Mouse (Mus musculus) brain, embryonic 14.5 days (tissue): ENCODE measurements around the gene Clrn1. TPM values are rescaled to one million over a fixed set of nuclear protein-coding genes. Genes with fewer than 3 reads are reported as not detected.
"Not testable (repeated sequence)": the region's sequence is repeated elsewhere in the genome, so short reads cannot be mapped to it uniquely, and the experiment has no call there.

Source experiments
- DNase-seq: peaks from one replicate; pipeline ENCODE4 v3.0.0-alpha.2; 2011; ENCODE audit warnings: low read depth
- CTCF ChIP-seq: fragments of 200-500 bp; IDR thresholded peaks from 2 replicates; pipeline ENCODE4 v1.5.1; 2012; ENCODE audit warnings: inconsistent platforms, mild to moderate bottlenecking, moderate library complexity, borderline replicate concordance; ENCODE audit not compliant: insufficient read depth, insufficient read length; ENCODE audit errors: extremely low read depth
- POLR2A ChIP-seq: fragments of 200-500 bp; IDR thresholded peaks from 2 replicates; pipeline ENCODE4 v1.6.1; 2012; ENCODE audit warnings: mild to moderate bottlenecking, inconsistent platforms, borderline replicate concordance; ENCODE audit not compliant: poor library complexity, insufficient read depth, insufficient read length, severe bottlenecking; ENCODE audit errors: extremely low read depth
- polyA plus RNA-seq: library from polyadenylated mRNA; depleted of rRNA; stranded (reverse); fragments of >200 nt; gene quantifications from 2 replicates; pipeline ENCODE4 v1.2.3, GENCODE M21; 2012

Clrn1 gene
- polyA plus RNA-seq, 1 experiment: 0.85 TPM

DNA sequence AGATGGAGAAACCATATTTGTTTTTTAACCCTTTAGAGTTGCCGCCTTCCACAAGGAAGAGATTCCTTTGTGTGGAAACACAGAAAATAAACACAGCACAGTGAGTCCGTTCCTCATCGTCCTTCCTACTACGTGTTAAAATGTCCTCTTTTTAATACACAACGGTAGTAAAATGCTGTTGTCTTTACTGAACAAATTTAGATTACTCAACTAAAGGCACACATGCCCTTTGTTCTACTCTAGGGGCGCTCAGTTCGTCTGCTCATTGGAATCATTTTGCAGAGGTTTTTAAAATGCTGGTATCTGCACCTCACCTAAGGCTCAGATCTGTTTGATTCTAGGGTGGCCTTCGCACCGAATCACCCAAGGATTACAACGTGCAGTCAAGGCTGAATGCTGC, 2.6 kb upstream of the Clrn1 start:
- DNase-seq: no peak
- no peak for TF ChIP-seq CTCF
- TF ChIP-seq POLR2A: no peak

DNA sequence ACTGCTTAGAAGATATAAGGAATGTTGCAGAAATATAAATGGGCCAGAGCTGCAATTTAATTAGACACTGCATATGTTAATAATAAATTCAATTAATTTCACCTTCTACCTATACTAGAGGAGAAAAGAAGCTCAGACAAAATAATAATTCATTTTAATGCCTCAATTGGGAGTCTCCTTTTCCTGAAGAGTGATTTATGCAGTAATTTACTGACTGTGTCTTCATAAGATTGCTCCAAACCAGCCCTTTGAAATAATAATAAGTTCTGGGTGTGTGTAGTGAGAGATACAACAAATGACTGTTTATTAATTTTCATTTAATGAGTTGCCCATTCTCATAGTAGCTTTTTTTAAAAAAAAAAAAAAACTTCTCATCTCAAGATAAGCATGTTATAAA, 1.6 kb downstream of the Clrn1 start:
- DNase-seq: no peak
- TF ChIP-seq POLR2A (no peak), CTCF (no peak)

DNA sequence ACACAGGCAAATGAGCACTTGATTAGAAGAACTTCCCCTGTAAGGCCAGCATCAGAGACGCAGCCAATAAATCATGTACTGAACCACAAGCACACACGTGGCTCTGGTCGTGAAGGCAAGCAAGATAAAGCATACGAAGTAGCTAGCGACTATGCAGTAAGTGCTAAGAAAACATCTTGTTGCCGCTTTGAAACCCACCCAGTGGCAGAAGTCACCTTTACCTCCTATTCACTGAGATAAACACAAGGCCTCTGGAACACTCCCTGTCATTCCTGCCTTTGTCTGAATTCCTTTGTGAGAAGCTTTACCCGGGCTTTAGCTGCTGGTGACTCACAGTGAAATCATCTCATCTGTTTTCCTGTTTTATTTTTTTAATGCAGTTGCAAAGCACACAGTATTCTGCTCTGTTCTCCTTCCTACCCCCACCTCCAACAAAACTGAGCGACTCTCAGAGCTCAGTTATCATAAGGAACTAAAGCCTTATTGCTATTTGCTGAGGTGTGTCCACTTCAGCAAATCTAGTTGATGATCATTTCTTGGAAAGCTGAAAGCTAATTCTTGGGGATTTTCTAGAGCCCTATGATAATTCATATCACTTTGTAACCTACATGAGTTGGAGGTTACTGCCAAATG, 2.1 kb downstream of the Clrn1 start:
- TF ChIP-seq CTCF: no peak
- TF ChIP-seq POLR2A: no peak
- peak; percentile 60 for DNase-seq

DNA sequence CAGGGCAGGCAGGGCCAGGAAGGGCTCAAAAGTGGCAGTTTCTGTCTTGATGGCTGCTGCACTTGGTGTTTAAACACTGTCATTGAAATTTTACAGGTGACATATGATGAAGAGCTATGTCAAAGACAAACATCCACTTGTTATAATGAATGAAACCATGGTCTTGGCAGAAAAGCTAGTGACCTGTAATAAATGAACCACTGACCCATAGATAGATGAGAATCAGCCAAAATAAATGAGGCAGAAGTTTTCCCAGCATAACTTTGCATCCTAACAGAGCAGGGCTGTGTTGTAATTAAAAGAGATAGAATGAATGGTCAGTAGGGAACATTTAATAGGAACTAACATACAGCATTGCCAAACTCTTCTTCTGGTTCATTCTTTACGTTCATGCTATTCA, 4.1 kb downstream of the Clrn1 start:
- peak; percentile 43 for DNase-seq
- TF ChIP-seq CTCF: no peak
- TF ChIP-seq POLR2A: no peak

DNA sequence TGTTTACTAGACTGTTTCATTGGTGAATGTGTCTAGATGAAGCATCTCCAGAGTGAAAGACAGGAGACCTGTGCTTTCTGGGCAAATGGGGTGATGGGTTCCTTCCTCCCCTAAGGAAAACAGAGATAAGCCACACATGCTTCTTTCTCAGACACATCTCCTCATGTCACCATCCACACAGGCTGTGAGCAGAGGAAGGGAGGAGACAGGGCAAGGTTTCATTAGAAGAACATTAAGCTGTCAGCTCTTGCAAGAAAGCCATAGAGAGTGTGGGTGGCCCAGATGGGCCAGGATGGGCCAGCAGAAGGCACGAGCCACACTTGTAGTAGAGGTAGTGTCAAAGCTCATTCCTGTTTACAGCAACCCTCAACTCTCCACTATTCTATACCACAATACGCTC, 5.0 kb downstream of the Clrn1 start:
- DNase-seq: no peak
- TF ChIP-seq POLR2A (no peak), CTCF (no peak)

DNA sequence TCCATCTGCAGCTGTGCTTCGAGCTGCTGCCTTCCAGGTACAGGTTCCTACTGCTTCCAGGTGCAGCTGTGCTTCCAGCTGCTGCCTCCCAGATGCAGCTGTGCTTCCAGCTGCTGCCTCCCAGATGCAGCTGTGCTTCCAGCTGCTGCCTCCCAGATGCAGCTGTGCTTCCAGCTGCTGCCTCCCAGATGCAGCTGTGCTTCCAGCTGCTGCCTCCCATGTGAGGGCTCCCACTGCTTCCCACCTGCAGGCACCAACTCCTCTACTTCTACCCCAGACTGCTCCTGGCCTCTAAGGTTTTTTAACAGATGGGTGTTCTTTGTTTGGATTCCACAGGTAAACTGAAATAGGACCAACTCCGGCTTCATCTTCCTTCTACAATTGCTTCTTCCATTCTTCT, 13.3 kb downstream of the Clrn1 start:
- DNase-seq: not testable (repeated sequence)

DNA sequence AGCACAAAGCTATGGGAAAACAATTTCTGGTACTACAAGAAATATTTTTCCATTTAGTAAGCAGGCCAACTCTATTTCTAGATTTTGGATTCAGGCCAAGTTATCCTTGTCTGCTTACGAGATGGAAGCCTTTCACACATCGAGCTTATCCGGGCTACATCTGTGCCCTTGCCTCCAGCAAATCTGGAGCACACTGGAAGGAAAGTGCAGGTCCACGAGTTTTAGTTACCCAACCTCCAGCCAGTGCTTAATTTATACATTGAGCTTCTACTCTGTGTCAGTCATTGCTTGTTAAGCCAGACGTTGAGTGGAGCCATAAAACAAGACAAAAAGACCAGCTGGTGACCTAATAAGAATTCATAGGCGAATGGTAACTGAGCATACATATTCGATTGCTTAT, 19.4 kb downstream of the Clrn1 start:
- DNase-seq: peak; percentile 78
- no peak for TF ChIP-seq CTCF
- no peak for TF ChIP-seq POLR2A

DNA sequence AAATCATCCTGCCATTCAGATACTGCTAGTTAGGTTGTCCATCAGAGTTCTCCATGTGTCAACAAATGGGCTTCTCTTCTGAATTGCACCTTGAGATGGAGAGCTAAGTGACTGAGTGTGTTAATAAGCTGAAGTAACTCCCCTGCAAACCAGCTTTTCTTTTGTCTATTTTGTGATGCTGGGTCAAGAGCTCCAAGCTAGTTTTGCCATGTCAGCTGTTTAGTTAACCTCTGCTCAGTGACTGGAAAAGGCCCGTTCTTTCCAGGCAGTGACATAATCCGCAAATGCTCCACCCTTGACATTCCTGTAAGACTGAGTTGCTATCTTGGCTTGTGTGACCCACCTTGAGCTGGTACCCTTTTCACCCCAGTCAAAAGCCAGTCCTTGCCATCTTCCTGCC, 22.2 kb downstream of the Clrn1 start:
- no peak for TF ChIP-seq CTCF
- no peak for TF ChIP-seq POLR2A

DNA sequence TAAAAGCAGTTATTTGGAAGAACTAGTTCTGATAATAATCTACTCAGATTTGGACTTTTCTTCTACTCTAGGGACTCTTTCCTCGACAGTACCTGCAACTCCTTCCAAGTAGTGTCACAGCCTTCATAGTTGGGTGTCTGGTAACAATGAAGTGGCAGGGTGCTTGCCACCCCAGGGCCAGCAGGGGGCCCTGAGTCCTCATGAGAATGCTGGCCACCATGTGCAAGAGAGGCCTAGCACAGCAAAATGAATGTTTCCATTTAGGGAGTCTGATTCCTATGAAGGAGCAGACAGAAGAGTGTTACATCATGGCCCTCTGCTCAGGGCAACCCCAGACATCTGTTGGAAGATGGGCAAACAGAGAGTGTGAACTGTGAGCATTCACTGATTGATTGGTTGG, 41.7 kb downstream of the Clrn1 start:
- no peak for TF ChIP-seq POLR2A
- TF ChIP-seq CTCF: peak; percentile 50
- peak; percentile 44 for DNase-seq

More for the DNA sequence above, 22.2 kb downstream of the Clrn1 start:
- no peak for DNase-seq

DNA sequence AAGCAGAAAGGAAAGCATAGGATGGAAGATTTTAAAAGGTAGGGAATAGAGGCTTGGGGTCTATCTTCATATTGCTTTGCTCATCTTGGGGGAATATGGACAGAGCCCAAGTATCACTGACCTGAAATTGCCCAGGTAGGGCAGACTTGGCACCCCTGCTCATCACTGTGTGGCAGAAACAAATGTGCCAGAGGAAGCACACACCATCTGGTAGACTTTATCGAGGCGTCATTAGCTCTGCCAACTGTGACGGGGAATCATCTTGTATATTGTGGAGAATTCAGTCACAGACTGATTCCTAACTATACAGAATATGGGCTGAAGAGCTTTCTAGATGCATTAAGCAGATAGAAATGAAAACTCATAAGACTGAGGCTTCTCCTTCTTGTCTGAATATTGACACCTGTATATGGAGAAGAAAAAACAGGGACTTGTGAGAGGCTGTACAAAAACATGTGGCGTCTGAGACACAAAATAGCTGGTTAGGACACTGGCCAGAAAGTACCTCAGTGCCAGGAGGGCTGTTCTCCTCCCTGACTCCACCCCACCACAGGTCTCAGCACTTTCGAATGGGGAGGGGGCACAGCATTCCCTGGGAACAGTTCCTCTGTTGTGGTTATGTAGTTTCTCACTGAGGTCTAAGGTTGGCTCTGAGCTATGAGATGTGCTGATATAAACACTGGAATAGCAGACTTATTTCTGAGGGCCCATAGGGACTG, 51.5 kb downstream of the Clrn1 start:
- peak; percentile 63 for DNase-seq
- no peak for TF ChIP-seq CTCF
- TF ChIP-seq POLR2A: no peak

DNA sequence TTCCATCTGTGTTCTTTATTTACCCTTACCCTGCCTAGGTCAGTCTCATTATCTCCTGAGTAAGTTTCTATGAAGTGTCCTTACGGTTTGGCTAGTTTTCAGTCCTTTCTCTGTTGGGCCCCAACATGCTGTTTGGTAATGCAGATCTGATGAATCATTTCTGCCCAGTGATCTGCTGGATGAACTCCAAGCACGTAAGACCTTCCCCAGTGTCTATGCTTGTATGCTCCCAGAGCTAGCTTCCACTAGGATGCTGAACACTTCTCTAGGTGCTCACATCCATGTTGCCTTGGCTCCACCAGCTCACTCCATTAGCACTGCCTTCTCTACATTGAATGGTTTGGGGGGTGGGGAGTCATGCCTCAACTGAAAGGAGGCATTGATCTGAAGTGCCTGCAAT, 52.3 kb downstream of the Clrn1 start:
- no peak for DNase-seq
- TF ChIP-seq POLR2A (no peak), CTCF (no peak)

DNA sequence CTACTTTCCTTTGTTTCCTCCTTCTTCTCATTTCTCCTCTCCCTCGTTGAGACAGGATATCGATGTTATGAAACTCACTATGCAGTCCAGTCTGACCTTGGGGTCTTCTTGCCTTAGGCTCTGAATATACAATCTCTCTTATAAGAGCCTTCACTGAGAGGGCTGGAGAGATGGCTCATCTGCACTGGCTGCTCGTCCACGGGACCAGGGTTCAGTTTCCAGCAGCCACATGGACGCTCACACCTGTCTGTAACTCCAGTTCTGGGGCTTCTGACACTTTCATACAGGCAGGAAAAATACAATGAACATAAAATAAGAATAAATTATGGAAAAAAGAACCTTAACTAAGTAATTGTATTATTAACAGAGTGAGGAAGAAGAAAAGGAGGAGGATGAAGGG, 53.6 kb downstream of the Clrn1 start:
- no peak for DNase-seq
- TF ChIP-seq CTCF: no peak
